Mouse (Mus musculus): ENCODE measurements around the gene Slc4a10.

Slc4a10 gene

GRCm38 (mm10) chr2:62279777-62280176 is 233.5 kb downstream of the Slc4a10 start:
- DNase-seq (ENCODE audit: low spot score), result no peak

GRCm38 (mm10) chr2:62285026-62285425 is 238.8 kb downstream of the Slc4a10 start:
- DNase-seq (ENCODE audit: low spot score), result no peak

DNA sequence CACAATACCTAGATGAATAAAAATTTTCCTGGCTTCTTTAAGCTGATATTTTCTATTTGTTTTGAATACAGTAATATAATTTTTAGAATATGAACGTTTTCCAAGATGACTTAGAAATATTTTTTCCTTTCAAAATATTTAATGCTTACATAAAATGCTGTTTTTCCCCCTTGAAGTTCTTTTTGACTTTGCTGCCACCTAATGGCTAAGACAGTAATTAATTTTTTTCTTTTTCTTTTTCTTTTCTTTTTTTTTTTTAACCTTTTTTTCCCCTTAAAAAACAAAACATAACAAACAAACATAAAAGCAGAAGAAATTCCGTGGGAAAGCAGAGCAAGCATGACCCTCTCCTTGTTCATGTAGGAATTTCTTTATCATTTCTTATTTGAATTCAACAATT is 239.6 kb downstream of the Slc4a10 start:
- DNase-seq (ENCODE audit: low spot score), result peak; percentile 12

- DNase-seq (ENCODE audit: low spot score), result no peak
Measured at GRCm38 (mm10) chr2:62287532-62287931, 241.3 kb downstream of the Slc4a10 start.

- no peak for DNase-seq (ENCODE audit: low spot score)
Measured at GRCm38 (mm10) chr2:62293846-62294245, 247.6 kb downstream of the Slc4a10 start.

GRCm38 (mm10) chr2:62301716-62302115 is 255.5 kb downstream of the Slc4a10 start:
- no peak for DNase-seq (ENCODE audit: low spot score)

GRCm38 (mm10) chr2:62306978-62307377 is 260.7 kb downstream of the Slc4a10 start:
- no peak for DNase-seq (ENCODE audit: low spot score)

- DNase-seq (ENCODE audit: low spot score), result no peak
Measured at GRCm38 (mm10) chr2:62307477-62307876, 261.2 kb downstream of the Slc4a10 start.

- DNase-seq (ENCODE audit: low spot score), result no peak
Measured at GRCm38 (mm10) chr2:62316930-62317329, 270.7 kb downstream of the Slc4a10 start.

DNA sequence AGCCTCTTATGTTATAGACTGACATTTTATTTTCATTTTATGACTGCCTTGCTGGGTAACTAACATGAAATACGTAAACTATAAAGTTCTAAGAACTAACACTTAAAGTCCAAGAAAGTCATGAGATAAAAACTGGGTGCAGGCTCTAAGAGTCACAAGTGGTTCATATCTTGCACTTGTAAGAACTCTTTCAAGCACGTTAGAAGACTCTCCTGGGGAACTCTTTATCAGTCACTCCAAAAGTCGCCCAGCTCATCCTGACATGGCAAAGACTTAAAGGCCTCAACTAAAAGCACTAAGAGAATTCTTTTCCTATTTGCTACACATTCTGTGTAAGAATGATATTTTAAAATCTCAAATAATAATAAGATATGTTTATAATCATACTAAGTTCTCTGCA is 273.2 kb downstream of the Slc4a10 start:
- peak; percentile 7 for DNase-seq (ENCODE audit: low spot score)

DNA sequence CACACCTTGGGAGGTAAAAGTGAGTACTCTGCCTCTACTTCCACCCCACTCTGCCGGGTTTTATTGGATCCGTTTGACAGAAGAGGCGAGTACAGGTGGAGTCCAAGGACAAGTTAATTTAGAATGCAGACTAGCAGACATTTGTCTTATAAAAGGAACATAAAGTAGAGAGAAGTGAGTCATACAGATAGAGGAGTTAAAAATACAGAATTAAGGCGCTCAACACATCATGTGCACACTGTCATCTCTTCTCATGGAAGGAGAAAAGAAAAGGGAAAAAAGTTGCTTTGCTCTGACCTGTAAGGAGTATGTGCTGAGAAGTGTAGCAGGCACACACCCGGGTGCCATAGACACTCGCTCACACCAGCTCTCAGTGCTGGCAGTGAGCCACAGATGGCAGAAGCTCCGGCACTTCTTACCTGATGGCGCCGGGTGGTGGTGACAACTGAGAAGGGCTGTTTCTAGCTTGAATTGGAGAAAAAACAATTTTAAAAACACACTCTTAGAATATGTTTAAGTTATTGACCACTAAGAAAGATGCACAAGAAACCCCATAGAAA is 276.9 kb downstream of the Slc4a10 start:
- DNase-seq (ENCODE audit: low spot score), result no peak

GRCm38 (mm10) chr2:62325388-62325787 is 279.1 kb downstream of the Slc4a10 start:
- DNase-seq (ENCODE audit: low spot score), result no peak

- DNase-seq (ENCODE audit: low spot score), result no peak
Measured at GRCm38 (mm10) chr2:62331913-62332312, 285.7 kb downstream of the Slc4a10 start.

DNA sequence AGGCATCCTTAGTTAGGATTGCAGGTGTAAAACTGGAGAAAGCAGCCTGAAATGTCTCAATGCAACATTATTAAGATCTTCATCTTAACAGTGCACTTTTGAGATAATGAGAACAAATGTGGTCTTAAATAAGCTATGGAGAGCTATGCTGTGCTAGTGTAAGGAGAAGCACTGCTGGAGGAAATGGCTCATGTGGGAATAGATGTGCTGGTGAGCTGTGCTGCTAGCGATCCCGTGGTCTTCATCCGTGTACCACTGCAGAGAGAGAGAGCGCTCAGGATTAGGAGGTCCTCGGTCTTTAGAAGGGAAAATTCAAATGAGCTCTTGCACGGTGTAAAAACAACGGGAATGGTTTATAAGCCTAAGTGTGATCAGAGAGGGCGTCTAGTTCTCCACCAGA is 286.2 kb downstream of the Slc4a10 start:
- DNase-seq (ENCODE audit: low spot score), result no peak

DNA sequence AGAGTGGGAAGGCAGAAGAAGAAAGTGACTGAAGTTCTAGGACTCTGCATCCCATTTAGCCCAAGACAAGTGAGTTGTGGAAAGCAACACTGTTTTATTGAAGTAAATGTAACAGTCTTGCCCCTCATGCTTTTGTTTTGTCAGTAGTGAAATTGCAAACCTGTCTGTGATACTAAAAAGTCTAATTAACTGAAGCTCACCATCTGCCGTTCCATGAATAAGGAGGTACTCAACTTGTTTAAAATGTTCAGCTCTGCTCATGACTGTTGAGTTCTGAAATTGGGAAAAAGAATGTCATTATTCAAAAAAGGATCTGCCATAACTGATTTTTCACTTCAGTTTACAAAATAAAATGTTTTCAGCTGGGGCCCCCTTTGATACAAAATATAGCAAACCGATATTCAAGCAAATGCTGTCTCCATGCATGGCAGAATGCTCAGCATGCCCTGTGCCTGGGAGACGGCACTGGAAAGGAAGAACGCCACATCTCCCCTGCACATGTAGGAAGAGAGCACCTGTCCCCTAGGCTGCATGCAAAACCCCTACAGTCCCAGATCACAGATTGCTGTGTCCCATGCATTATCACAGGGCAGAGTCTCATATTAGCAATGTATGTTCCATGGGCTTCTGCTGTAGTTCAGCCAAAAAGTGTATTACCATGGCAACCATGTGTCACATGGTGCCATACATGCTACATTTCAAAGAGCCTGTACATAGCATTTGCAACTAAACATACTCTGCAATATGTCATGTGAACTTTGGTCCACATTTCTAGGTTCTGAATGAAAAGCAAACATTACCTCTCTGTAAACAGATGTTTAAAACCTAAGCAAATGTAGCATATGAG is 288.4 kb downstream of the Slc4a10 start:
- DNase-seq (ENCODE audit: low spot score), result no peak

GRCm38 (mm10) chr2:62337086-62337485 is 290.8 kb downstream of the Slc4a10 start:
- no peak for DNase-seq (ENCODE audit: low spot score)

- no peak for DNase-seq (ENCODE audit: low spot score)
Measured at GRCm38 (mm10) chr2:62339222-62339944, 293.1 kb downstream of the Slc4a10 start.

DNA sequence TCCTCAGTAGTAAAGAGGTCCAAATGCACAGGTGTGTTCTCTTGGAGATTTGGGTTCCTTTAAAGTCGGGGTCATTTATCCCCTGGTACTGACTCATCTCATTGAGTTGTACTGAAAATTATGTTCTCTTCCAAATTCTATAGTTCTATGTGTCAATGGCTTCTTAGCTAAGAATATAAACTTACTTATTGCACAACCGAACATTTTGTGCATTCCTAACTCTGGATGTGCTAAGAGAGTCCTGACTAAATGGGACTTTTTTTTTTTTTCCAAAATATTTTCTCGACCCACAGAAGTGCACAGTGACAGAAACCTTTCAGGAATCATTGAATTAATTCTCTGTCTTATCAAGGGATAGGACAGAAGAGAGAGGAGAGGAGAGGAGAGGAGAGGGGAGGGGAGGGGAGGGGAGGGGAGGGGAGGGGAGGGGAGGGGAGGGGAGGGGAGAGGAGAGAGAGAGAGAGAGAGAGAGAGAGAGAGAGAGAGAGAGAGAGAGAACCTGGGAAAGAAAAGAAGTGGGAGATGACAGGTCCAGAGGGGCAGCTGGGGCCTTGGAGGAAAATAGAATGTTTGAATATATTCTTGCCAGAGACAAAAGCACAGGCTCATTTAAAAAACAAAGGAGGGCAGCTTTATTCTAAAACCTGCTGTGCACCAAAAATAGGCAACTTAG is 294.9 kb downstream of the Slc4a10 start:
- no peak for DNase-seq (ENCODE audit: low spot score)

- DNase-seq (ENCODE audit: low spot score), result no peak
Measured at GRCm38 (mm10) chr2:62341734-62342128, 295.5 kb downstream of the Slc4a10 start.

DNA sequence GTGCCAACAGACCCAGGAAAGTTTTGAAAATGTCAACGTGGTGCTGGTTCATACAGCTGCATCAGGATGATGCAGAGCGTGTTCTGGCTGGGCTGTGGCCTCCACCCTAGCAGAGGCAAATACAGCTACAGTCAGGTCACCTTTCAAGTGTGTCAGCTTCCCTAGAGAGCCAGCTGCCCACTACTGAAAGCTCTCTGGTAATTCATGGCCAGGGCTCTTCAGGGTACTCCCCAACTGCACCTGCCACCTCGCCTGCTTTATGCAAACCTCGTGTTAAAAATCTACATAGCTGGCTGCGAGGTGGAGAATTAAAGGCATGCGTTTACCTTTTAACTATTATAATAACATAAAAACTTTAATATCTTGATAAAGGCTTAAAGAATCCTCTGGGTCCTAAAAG is 298.1 kb downstream of the Slc4a10 start:
- DNase-seq (ENCODE audit: low spot score), result no peak

DNA sequence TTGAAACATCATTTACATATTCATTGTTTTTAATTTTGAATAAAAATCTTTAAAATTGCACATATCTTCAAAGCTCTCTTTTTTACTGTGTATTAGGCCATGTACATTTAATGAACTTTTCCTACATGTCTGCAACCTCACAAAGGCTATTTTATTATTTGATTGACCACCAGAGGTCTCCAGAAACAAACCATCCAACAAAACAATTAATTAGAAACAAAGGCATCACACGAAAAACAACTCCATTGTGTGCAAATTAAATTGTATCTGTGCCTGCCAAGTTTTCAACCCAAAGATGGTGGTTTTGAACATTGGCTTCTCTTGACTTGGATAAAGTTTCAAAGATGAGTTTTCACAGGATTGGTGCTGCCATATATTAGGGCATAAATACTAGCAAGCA is 300.5 kb downstream of the Slc4a10 start:
- no peak for DNase-seq (ENCODE audit: low spot score)

DNA sequence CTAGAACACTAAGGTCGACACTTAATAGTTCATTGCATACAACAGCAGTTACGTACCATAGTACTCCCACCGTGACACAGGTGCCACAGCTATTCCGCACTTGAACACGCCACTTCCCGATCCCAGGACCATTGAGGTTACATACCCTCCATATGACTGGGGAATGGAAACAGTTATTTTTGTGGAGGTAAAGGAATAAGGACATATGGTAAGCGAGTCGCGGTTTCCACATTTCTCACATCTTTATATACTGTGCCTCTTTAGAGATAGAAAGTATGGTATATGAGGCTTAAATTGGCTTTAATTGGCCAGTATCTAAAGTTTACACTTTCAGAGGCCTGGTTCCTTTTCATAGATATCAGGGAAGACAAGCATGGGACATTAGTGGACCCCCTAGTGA is 301.5 kb downstream of the Slc4a10 start:
- no peak for DNase-seq (ENCODE audit: low spot score)

GRCm38 (mm10) chr2:62352035-62352434 is 305.8 kb downstream of the Slc4a10 start:
- no peak for DNase-seq (ENCODE audit: low spot score)

Measured in c-Kit-positive CD71-positive TER-119-positive erythroid progenitor cells, embryonic 14.5 days (primary cell).